Mouse (Mus musculus) right cerebral cortex, postnatal 36 days (tissue): ENCODE data around the gene H2-Ab1.
"Not testable (repeated sequence)": the region's sequence is repeated elsewhere in the genome, so short reads cannot be mapped to it uniquely, and the experiment has no call there.

Experiments
- DNase-seq, 2 experiments: peaks; one replicate each; pipeline ENCODE4 v3.0.0; 2022; ENCODE audit warnings: low spot score in 2 of 2, mixed read lengths in 1 of 2

Gene H2-Ab1

DNA sequence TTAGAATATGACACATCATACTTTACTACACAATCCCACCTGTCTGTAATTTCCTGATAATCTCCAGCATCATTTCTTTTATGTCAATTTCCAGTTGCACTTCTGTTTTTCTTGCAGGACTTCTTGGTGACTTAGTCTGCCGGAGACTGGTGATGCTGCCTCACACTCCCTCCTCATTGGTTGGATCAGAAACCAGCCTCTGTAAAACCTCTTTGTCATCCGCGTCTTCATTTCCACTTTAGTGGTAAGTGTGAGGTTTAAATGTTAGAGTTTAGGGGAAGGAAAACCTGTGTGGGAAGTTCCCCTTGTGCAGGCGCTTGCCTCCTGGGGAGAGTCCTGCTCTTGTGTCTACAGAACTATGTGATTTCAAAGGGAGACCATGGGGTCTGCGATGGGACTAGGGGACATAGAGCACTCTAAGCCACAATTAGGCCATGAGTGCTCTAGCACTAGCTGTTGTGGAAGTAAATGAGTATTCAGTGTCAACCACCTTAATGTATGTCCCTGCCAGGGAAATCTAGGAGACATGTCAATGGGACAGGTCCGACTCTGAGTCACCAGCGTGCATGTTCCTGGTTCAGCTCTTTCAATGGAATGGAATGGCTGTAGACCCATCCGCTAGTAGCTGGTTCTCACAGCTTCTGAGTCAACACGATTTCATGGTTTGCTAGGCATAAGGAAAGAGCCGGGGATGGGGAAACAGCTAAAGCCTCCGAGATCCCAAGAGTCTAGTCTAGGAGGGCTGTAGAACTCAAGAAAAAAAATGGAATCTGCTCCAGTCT is at the start of gene H2-Ab1:
Gene H2-Ab1, plus strand, starts transcription at position 96 of the 782 bp plus-strand sequence.
- peak; percentile 52 to 75 for DNase-seq

- DNase-seq = no peak
Measured at GRCm38 (mm10) chr17:34207866-34208265, 49.6 kb upstream of the H2-Ab1 start.

DNA sequence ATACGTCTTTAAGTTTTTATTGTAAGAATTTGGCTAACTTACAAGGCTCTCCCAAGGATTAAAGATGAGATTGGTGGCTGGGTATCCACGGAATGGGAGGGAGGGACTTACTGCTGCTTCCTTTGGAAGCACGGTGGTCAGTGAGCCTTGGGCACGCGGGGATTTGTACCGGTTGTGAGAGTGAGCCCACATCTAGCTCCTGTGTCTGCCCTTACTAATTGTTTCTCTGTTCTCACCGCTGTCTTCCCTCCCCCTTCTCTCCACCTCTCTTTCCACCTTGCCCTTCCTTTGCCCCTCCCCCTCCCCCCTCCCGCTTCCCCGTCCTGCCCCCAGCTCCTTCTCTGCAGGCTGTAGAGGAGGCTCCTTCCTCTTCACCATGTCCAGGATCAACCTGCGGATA is 49.1 kb upstream of the H2-Ab1 start:
- DNase-seq = no peak

- DNase-seq = no peak
Measured at GRCm38 (mm10) chr17:34209680-34210079, 47.8 kb upstream of the H2-Ab1 start.

GRCm38 (mm10) chr17:34210599-34210998 is 46.9 kb upstream of the H2-Ab1 start:
- DNase-seq = no peak

DNA sequence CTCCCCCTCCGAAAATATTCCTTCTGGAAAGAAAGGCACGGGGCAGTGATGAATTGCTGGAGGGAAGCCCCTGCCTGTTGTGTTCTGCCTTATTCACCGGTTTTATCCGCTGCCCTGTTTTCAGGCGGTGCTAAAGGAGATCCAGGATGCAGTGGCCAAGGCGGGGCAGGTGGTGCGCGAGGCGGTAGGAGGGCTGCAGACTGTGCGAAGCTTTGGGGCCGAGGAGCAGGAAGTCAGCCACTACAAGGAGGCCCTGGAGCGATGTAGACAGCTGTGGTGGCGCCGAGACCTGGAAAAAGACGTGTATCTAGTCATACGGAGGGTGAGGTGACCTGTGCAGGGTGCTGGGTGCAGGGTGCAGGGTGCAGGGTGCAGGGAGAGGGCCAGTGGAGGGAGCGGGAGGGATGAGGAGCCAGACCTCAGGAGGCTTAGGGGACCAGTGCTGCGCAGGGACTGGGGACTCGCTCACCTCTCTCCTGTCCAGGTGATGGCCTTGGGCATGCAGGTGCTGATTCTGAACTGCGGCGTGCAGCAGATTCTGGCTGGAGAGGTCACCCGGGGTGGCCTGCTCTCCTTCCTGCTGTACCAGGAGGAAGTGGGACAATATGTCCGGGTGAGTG is 45.6 kb upstream of the H2-Ab1 start:
- DNase-seq = no peak

DNA sequence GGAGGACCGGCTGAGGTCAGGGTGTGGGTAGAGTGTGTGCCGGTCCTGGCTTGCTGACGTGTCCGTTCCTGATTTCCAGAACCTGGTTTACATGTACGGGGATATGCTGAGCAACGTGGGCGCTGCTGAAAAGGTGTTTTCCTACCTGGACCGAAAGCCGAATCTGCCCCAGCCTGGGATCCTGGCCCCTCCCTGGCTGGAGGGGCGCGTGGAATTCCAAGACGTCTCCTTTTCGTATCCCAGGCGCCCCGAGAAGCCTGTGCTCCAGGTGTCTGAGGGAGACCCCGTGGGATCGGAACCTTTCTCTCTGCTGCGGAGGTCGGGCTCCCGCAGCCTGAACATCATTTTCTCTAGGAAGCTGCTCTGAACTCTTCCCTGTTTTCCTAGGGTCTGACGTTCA is 43.6 kb upstream of the H2-Ab1 start:
- DNase-seq = no peak

- no peak for DNase-seq
Measured at GRCm38 (mm10) chr17:34215176-34215575, 42.3 kb upstream of the H2-Ab1 start.

GRCm38 (mm10) chr17:34217216-34217928 is 40.1 kb upstream of the H2-Ab1 start:
- no peak for DNase-seq

DNA sequence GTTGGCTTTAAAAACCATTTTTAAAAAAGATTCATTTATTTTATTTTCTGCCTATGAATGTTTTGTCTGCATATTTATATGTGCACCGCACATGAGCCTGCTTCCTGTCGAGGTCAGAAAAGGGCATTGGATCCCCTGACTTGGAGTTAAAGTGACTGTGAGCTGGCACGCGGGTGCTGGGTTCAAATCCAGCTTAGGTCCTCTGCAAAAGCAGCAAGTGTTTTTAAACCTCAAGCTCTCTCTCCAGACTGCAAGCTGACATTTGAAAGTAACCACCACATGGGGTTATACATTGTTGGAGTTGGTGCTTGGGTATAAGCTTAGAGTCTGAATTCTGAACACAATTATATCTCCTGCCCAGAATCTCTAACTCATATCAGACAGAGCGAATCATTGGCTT is 39.5 kb upstream of the H2-Ab1 start:
- no peak for DNase-seq

DNA sequence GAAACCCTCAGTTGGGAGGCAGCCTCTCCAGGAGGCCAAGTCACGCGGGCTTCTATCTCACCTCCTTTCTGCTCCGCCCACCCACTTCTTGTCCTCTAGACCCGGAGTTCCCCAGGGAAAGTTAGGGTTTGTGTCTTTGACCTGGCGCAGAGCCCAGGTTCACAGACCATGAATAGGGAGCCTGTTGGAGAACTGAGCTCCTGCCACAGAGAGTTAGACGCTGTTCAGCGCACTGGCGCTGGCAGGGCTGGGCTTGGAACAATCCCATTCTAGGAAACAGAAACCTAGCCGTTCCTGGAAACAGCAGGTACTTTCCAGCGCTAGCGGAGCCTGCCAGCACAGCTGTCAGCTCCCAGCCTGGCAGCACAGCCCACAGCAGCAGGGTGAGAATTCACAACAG is 38.8 kb upstream of the H2-Ab1 start:
- DNase-seq = peak; percentile 23 to 26

DNA sequence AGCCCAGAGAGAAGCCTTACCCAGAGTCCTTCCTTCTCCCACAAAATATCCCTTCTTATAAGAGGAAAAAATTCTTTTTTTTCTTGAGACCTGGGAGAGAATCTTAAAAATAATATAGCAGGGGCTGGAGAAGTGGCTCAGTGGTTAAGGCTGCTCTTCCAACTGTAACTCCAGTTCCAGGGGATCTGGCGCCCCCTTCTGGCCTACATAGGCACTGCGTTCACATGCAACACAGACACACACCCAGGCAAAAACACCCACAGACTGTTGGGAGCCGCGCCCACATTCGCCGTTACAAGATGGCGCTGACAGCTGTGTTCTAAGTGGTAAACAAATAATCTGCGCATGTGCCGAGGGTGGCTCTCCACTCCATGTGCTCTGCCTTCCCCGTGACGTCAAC is 38.4 kb upstream of the H2-Ab1 start:
- not testable (repeated sequence) for DNase-seq

DNA sequence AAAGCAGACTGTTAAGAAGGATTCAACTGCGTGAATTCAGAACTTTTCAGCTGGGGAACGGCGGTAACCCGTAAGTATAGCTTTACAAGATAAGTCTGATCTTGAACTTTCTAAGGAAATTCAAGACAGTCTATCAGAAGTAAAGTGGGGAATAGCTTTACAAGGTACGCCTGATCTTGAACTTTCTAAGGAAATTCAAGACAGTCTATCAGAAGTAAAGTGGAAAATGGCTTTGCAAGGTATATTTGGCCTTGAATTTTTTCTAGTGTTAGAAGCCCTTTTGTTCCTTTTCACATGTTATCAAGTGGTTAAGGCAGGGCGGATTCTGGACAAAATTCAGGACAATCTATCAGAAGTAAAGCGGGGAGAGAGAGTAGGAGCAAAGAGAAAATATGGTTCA is 37.7 kb upstream of the H2-Ab1 start:
- DNase-seq = not testable (repeated sequence)

- DNase-seq = not testable (repeated sequence)
Measured at GRCm38 (mm10) chr17:34220401-34220800, 37.1 kb upstream of the H2-Ab1 start.

DNA sequence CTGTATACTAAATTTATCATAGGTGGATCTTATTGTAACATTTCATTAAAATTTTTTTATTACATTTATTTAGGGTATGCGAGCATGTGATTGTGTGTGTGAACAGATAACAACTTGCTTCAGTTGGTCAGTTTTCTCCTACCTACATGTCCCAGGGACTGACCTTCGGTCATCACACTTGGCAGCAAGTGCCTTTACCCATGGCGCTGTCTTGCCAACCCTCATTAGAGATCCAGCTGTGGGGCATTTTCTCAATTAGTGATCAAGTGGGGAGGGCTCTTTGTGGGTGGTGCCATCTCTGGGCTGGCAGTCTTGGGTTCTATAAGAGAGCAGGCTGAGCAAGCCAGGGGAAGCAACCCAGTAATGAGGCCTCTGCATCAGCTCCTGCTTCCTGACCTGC is 32.7 kb upstream of the H2-Ab1 start:
- DNase-seq = no peak

- no peak for DNase-seq
Measured at GRCm38 (mm10) chr17:34225426-34225825, 32.1 kb upstream of the H2-Ab1 start.

- not testable (repeated sequence) for DNase-seq
Measured at GRCm38 (mm10) chr17:34225911-34226310, 31.6 kb upstream of the H2-Ab1 start.

GRCm38 (mm10) chr17:34230971-34231370 is 26.5 kb upstream of the H2-Ab1 start:
- DNase-seq = not testable (repeated sequence)

- not testable (repeated sequence) for DNase-seq
Measured at GRCm38 (mm10) chr17:34232021-34232420, 25.5 kb upstream of the H2-Ab1 start.

DNA sequence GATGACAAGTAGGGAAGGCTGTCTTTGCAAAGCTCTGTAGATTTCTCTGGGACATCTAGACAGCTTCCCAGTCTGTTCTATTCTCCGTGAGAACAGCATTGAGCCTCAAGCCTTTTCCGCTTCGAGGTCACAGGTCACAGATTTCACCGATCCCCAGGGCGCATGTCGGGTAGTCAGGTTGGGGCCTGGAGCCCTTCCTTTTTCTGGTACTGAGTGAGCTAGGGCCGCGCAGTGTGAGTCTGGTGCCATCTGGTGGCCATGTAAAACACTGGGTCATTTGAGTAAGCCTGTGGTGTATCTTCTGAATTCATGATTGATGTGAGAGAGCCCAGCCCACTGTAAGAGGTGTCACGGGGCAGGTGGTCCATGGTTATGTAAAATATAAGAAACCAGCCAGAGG is 22.6 kb upstream of the H2-Ab1 start:
- DNase-seq = peak; percentile 21 to 26

- DNase-seq = no peak
Measured at GRCm38 (mm10) chr17:34236691-34237090, 20.8 kb upstream of the H2-Ab1 start.

GRCm38 (mm10) chr17:34237741-34238140 is 19.7 kb upstream of the H2-Ab1 start:
- no peak for DNase-seq

GRCm38 (mm10) chr17:34238706-34239105 is 18.8 kb upstream of the H2-Ab1 start, which contains the start of gene H2-Ob:
TSS of gene H2-Ob (plus strand) at chr17:34238903.
- DNase-seq = peak in 1 of 2 experiments; percentile 22
